Mouse (Mus musculus) granulocyte monocyte progenitor cell, adult 5-6 weeks (primary cell): Measurements from ENCODE around the gene Fam207a. TPM values are rescaled to one million over a fixed set of nuclear protein-coding genes. Genes with fewer than 3 reads are reported as not detected.

ENCODE experiments used
- ATAC-seq: replicated peaks from 2 replicates; pipeline ENCODE4 v1.8.0; 2016; ENCODE audit warnings: mild to moderate bottlenecking, moderate TSS enrichment, inconsistent platforms; ENCODE audit not compliant: poor library complexity, severe bottlenecking
- total RNA-seq, 2 experiments: library from RNA; stranded (forward) in 1 of 2; stranded (reverse) in 1 of 2; fragments of 200-712, 200-1000 nt in 1 of 2; fragments of >200 nt in 1 of 2; fragmentation: Nextera tagmentation in 1 of 2; gene quantifications; 2 replicates each; pipeline ENCODE4 v1.2.3; 2014 to 2017

Gene Fam207a
- total RNA-seq, 2 experiments from 2014 or later = 14.6 to 23.5 TPM

GRCm38 (mm10) chr10:77504143-77504542, 11.4 kb downstream of the Fam207a start:
- ATAC-seq = no peak

GRCm38 (mm10) chr10:77502967-77503922, 12.3 kb downstream of the Fam207a start:
- ATAC-seq = no peak

GRCm38 (mm10) chr10:77500636-77501035, 14.9 kb downstream of the Fam207a start:
- no peak for ATAC-seq

- no peak for ATAC-seq
These were observed 17.3 kb downstream of the Fam207a start for GRCm38 (mm10) chr10:77498254-77498653.

- no peak for ATAC-seq
These were observed 18.4 kb downstream of the Fam207a start for GRCm38 (mm10) chr10:77497185-77497584.

GRCm38 (mm10) chr10:77492885-77493284, 22.7 kb downstream of the Fam207a start:
- no peak for ATAC-seq

GRCm38 (mm10) chr10:77491585-77491984, 24.0 kb downstream of the Fam207a start:
- no peak for ATAC-seq

GRCm38 (mm10) chr10:77488168-77488567, 27.4 kb downstream of the Fam207a start:
- no peak for ATAC-seq

GRCm38 (mm10) chr10:77485786-77486185, 29.8 kb downstream of the Fam207a start:
- ATAC-seq = no peak

GRCm38 (mm10) chr10:77484205-77484935, 31.2 kb downstream of the Fam207a start:
- ATAC-seq = no peak

GRCm38 (mm10) chr10:77481814-77482213, 33.8 kb downstream of the Fam207a start:
- no peak for ATAC-seq

- no peak for ATAC-seq
These were observed 35.6 kb downstream of the Fam207a start for GRCm38 (mm10) chr10:77479972-77480371.

GRCm38 (mm10) chr10:77476907-77477306, 38.7 kb downstream of the Fam207a start:
- no peak for ATAC-seq

GRCm38 (mm10) chr10:77472188-77472587, 43.4 kb downstream of the Fam207a start:
- ATAC-seq = no peak

- ATAC-seq = no peak
These were observed 44.1 kb downstream of the Fam207a start for GRCm38 (mm10) chr10:77471512-77471911.

- ATAC-seq = no peak
These were observed 44.8 kb downstream of the Fam207a start for GRCm38 (mm10) chr10:77470763-77471162.

GRCm38 (mm10) chr10:77468675-77469074, 46.9 kb downstream of the Fam207a start:
- ATAC-seq = no peak

- ATAC-seq = no peak
These were observed 48.2 kb downstream of the Fam207a start for GRCm38 (mm10) chr10:77467407-77467806.

GRCm38 (mm10) chr10:77465902-77466301, 49.7 kb downstream of the Fam207a start:
- ATAC-seq = no peak

- ATAC-seq = peak; percentile 66
These were observed 51.2 kb downstream of the Fam207a start for GRCm38 (mm10) chr10:77464181-77464936.

- ATAC-seq = no peak
These were observed 54.4 kb downstream of the Fam207a start for GRCm38 (mm10) chr10:77461161-77461560.
